Mouse (Mus musculus) ES-E14 (cell line): Measurements from ENCODE around the gene Zdhhc8. TPM values are rescaled to one million over a fixed set of nuclear protein-coding genes. Genes with fewer than 3 reads are reported as not detected.

Experiments used
- DNase-seq: peaks from one replicate; pipeline ENCODE4 v3.0.0-alpha.2; 2013; ENCODE audit warnings: low read depth, low spot score
- H3K27ac ChIP-seq: 2 replicates; pipeline ENCODE4 v1.5.1; 2012; ENCODE audit warnings: low read depth, mild to moderate bottlenecking, low read length, moderate library complexity, mixed read lengths; ENCODE audit not compliant: poor library complexity, insufficient read depth, severe bottlenecking
- H3K36me3 ChIP-seq: 2 replicates; pipeline ENCODE4 v1.6.1; 2012; ENCODE audit warnings: mild to moderate bottlenecking, low read length, moderate library complexity, mixed read lengths; ENCODE audit not compliant: control insufficient read depth, poor library complexity, insufficient read depth, severe bottlenecking
- H3K4me1 ChIP-seq, 2 experiments: fragments of 150-350 bp in 1 of 2; sonication (generic) in 1 of 2; 2 replicates each; pipeline ENCODE4 v1.6.1; 2012; ENCODE audit warnings: low read length in 2 of 2, mild to moderate bottlenecking in 1 of 2, mixed read lengths in 1 of 2; ENCODE audit not compliant: control insufficient read depth in 2 of 2, insufficient read depth in 2 of 2, poor library complexity in 1 of 2
- H3K4me3 ChIP-seq, 2 experiments: fragments of 150-350 bp in 1 of 2; sonication (generic) in 1 of 2; 2 replicates each; pipeline ENCODE4 v1.5.1; 2012; ENCODE audit warnings: low read length in 2 of 2, low read depth in 1 of 2, mild to moderate bottlenecking in 1 of 2, mixed read lengths in 1 of 2; ENCODE audit not compliant: insufficient read depth in 1 of 2, poor library complexity in 1 of 2, severe bottlenecking in 1 of 2
- H3K9ac ChIP-seq: 2 replicates; pipeline ENCODE4 v1.6.1; 2012; ENCODE audit warnings: low read depth, mild to moderate bottlenecking, low read length, mixed read lengths; ENCODE audit not compliant: poor library complexity, insufficient read depth, severe bottlenecking
- H3K9me3 ChIP-seq: fragments of 150-350 bp; sonication (generic); 2 replicates; pipeline ENCODE4 v1.6.1; 2012; ENCODE audit warnings: low read depth, mild to moderate bottlenecking, low read length; ENCODE audit not compliant: control insufficient read depth, insufficient read depth
- CHD2 ChIP-seq: IDR thresholded peaks from 2 replicates; pipeline ENCODE4 v1.6.1; 2014; ENCODE audit warnings: mild to moderate bottlenecking, low read depth, low read length, inconsistent platforms
- HCFC1 ChIP-seq: IDR thresholded peaks from 2 replicates; pipeline ENCODE4 v1.6.1; 2012; ENCODE audit warnings: low read length, inconsistent platforms, borderline replicate concordance; ENCODE audit not compliant: insufficient read depth
- MAFK ChIP-seq: IDR thresholded peaks from 2 replicates; pipeline ENCODE4 v1.6.1; 2014; ENCODE audit warnings: mild to moderate bottlenecking, low read depth, low read length, inconsistent platforms; ENCODE audit not compliant: insufficient read depth
- ZC3H11A ChIP-seq: IDR thresholded peaks from 2 replicates; pipeline ENCODE4 v1.6.1; 2012; ENCODE audit warnings: low read depth, mild to moderate bottlenecking, inconsistent platforms, low read length, borderline replicate concordance
- ZNF384 ChIP-seq: IDR thresholded peaks from 2 replicates; pipeline ENCODE4 v1.6.1; 2012; ENCODE audit warnings: low read depth, low read length, inconsistent platforms
- in situ Hi-C, 2 experiments: fragments of 600-800 bp; cut with MboI; formaldehyde crosslinking; loops; one replicate each; pipeline ENCODE4 v1.15.1; 2025; ENCODE audit warnings: low sequenced_read_pairs in 2 of 2, inconsistent platforms in 1 of 2; ENCODE audit not compliant: unreplicated experiment in 2 of 2
- total RNA-seq: library from RNA; depleted of rRNA; stranded (reverse); fragments of 300-350 nt; gene quantifications from 2 replicates; pipeline ENCODE4 v1.2.3, GENCODE M21; 2012

Zdhhc8 gene
- total RNA-seq, 1 experiment, result 17.0 TPM

- no peak overlapping the region for H3K4me3 ChIP-seq
Observed at GRCm38 (mm10) chr16:18233451-18233850, 1.5 kb downstream of the Zdhhc8 start.

GRCm38 (mm10) chr16:18231451-18231850, 3.5 kb downstream of the Zdhhc8 start:
- H3K9ac ChIP-seq, result no peak overlapping the region
- H3K36me3 ChIP-seq, result peaks cover 14% of the 10 kb centered on the region; the same call in 1 of the 2 replicates
- DNase-seq, result no peak
- no peak overlapping the region for H3K27ac ChIP-seq
- TF ChIP-seq HCFC1, result no peak
- no peak for TF ChIP-seq ZC3H11A
- no peak for TF ChIP-seq ZNF384
- no peak for TF ChIP-seq CHD2
- TF ChIP-seq MAFK, result no peak
- in situ Hi-C loops, result no loop called here
- H3K9me3 ChIP-seq, result no peaks in the 10 kb centered on the region
- H3K4me3 ChIP-seq, result no peak overlapping the region
- H3K4me1 ChIP-seq, result peaks cover 0 to 5% of the 10 kb centered on the region in 2 experiments; a peak in 1 of 4 replicates

More at GRCm38 (mm10) chr16:18233451-18233850, 1.5 kb downstream of the Zdhhc8 start:
- DNase-seq, result no peak
- in situ Hi-C loops, result no loop called here
- H3K9ac ChIP-seq, result no peak overlapping the region
- peaks cover 0 to 5% of the 10 kb centered on the region in 2 experiments; a peak in 1 of 4 replicates for H3K4me1 ChIP-seq
- peaks cover 1% of the 10 kb centered on the region for H3K36me3 ChIP-seq
- H3K27ac ChIP-seq, result no peak overlapping the region
- no peaks in the 10 kb centered on the region for H3K9me3 ChIP-seq
- TF ChIP-seq HCFC1 (no peak), CHD2 (no peak), ZNF384 (no peak), ZC3H11A (no peak), MAFK (no peak)

- no peaks in the 10 kb centered on the region for H3K9me3 ChIP-seq
- in situ Hi-C loops, result no loop called here
- peaks cover 0 to 5% of the 10 kb centered on the region in 2 experiments; a peak in 1 of 4 replicates for H3K4me1 ChIP-seq
- no peak overlapping the region for H3K4me3 ChIP-seq
- peaks cover 16% of the 10 kb centered on the region; the same call in 1 of the 2 replicates for H3K36me3 ChIP-seq
- H3K9ac ChIP-seq, result no peak overlapping the region
- TF ChIP-seq ZNF384 (no peak), ZC3H11A (no peak), HCFC1 (no peak), MAFK (no peak), CHD2 (no peak)
- no peak for DNase-seq
- H3K27ac ChIP-seq, result no peak overlapping the region
Observed at GRCm38 (mm10) chr16:18231047-18231446, 3.9 kb downstream of the Zdhhc8 start.

- TF ChIP-seq MAFK, result no peak
- no peak for TF ChIP-seq ZNF384
- TF ChIP-seq ZC3H11A, result no peak
- TF ChIP-seq HCFC1, result no peak
- TF ChIP-seq CHD2, result no peak
- Histone ChIP-seq H3K4me1 (peaks cover 0 to 5% of the 10 kb centered on the region in 2 experiments; a peak in 1 of 4 replicates), H3K9ac (no peak overlapping the region), H3K4me3 (no peak overlapping the region), H3K36me3 (peaks cover 18% of the 10 kb centered on the region; the same call in 1 of the 2 replicates), H3K27ac (no peak overlapping the region), H3K9me3 (no peaks in the 10 kb centered on the region)
- DNase-seq, result no peak
- in situ Hi-C loops, result no loop called here
Observed at GRCm38 (mm10) chr16:18230617-18231016, 4.3 kb downstream of the Zdhhc8 start.

GRCm38 (mm10) chr16:18229622-18230021, 5.3 kb downstream of the Zdhhc8 start:
- peaks cover 0 to 2% of the 10 kb centered on the region in 2 experiments; a peak in 1 of 4 replicates for H3K4me1 ChIP-seq
- H3K4me3 ChIP-seq, result no peak overlapping the region
- no peak for DNase-seq
- peaks cover 21% of the 10 kb centered on the region for H3K36me3 ChIP-seq
- H3K9me3 ChIP-seq, result no peaks in the 10 kb centered on the region
- no peak for TF ChIP-seq HCFC1
- TF ChIP-seq ZC3H11A, result no peak
- TF ChIP-seq MAFK, result no peak
- no peak for TF ChIP-seq ZNF384
- no peak for TF ChIP-seq CHD2
- no peak overlapping the region for H3K27ac ChIP-seq
- no peak overlapping the region for H3K9ac ChIP-seq
- in situ Hi-C loops, result no loop called here
